Mouse (Mus musculus) liver, adult 2 months (tissue): ENCODE measurements around the gene Espnl. TPM values are rescaled to one million over a fixed set of nuclear protein-coding genes. Genes with fewer than 3 reads are reported as not detected.
A peak's percentile ranks its signal among the peaks of the same experiment; 100 is the strongest.

Experiments used
- DNase-seq: peaks from one replicate; pipeline ENCODE4 v3.0.0-alpha.2; 2011; ENCODE audit warnings: low read depth, low spot score; ENCODE audit errors: extremely low read depth
- H3K27ac ChIP-seq: fragments of 200-500 bp; replicated peaks from 2 replicates; pipeline ENCODE4 v1.5.1; 2012; ENCODE audit warnings: low read depth, mild to moderate bottlenecking, control low read depth, inconsistent platforms, low read length; ENCODE audit not compliant: insufficient read depth
- H3K27me3 ChIP-seq: fragments of 200-500 bp; 2 replicates; pipeline ENCODE4 v1.6.1; 2012; ENCODE audit warnings: mild to moderate bottlenecking, moderate library complexity, low read length, inconsistent platforms; ENCODE audit not compliant: control insufficient read depth, insufficient read depth
- H3K36me3 ChIP-seq: fragments of 200-500 bp; 2 replicates; pipeline ENCODE4 v1.6.1; 2012; ENCODE audit warnings: low read length, inconsistent platforms; ENCODE audit not compliant: control insufficient read depth, insufficient read depth
- H3K4me1 ChIP-seq: fragments of 200-500 bp; 2 replicates; pipeline ENCODE4 v1.6.1; 2011; ENCODE audit warnings: low read length; ENCODE audit not compliant: control insufficient read depth, insufficient read depth
- H3K4me3 ChIP-seq: fragments of 200-500 bp; 2 replicates; pipeline ENCODE4 v1.5.1; 2011; ENCODE audit warnings: low read depth, mild to moderate bottlenecking, control low read depth, low read length, moderate library complexity; ENCODE audit not compliant: insufficient read depth
- H3K79me2 ChIP-seq: fragments of 200-500 bp; 2 replicates; pipeline ENCODE4 v1.6.1; 2012; ENCODE audit warnings: inconsistent platforms, mild to moderate bottlenecking, low read length, moderate library complexity; ENCODE audit not compliant: control insufficient read depth, insufficient read depth
- H3K9ac ChIP-seq: fragments of 200-500 bp; 2 replicates; pipeline ENCODE4 v1.6.1; 2012; ENCODE audit warnings: low read depth, mild to moderate bottlenecking, control low read depth, inconsistent platforms, low read length
- CTCF ChIP-seq: fragments of 200-500 bp; IDR thresholded peaks from 2 replicates; pipeline ENCODE4 v1.5.1; 2011; ENCODE audit warnings: low read depth, low read length, control low read depth
- POLR2A ChIP-seq: fragments of 200-500 bp; IDR thresholded peaks from 2 replicates; pipeline ENCODE4 v1.6.1; 2011; ENCODE audit warnings: low read length, control low read depth; ENCODE audit not compliant: insufficient read depth; ENCODE audit errors: extremely low read depth
- WGBS: fragments of 180-500 bp; shearing (Covaris S2); methylation state at CpG from one replicate; pipeline ENCODE4 v1.1.7; 2018; 5-methylcytosine and 5-hydroxymethylcytosine counted together
- polyA plus RNA-seq: library from polyadenylated mRNA; depleted of rRNA; stranded (reverse); fragments of >200 nt; gene quantifications from 2 replicates; pipeline ENCODE4 v1.2.3, GENCODE M21; 2012; rRNA removed
- total RNA-seq: library from RNA; depleted of rRNA; stranded (reverse); fragments of >200 nt; gene quantifications from 2 replicates; pipeline ENCODE4 v1.2.3, GENCODE M21; 2014; rRNA removed

Gene Espnl
- total and polyA plus RNA-seq, 2 experiments: 0.09 TPM; not detected in 1

GRCm38 (mm10) chr1:91373414-91373835 lies 51.5 kb downstream of the Espnl start:
- Histone ChIP-seq H3K4me1 (no peaks in the 10 kb centered on the region), H3K9ac (no peak overlapping the region), H3K4me3 (no peak overlapping the region), H3K27me3 (no peaks in the 10 kb centered on the region), H3K79me2 (no peaks in the 10 kb centered on the region), H3K27ac (no peak overlapping the region), H3K36me3 (peaks cover 48% of the 10 kb centered on the region)
- DNase-seq: no peak
- TF ChIP-seq POLR2A: no peak
- TF ChIP-seq CTCF: no peak
- WGBS: 91% methylated on average over 6 of the region's 6 CpGs

GRCm38 (mm10) chr1:91380453-91381090 lies 58.7 kb downstream of the Espnl start:
- TF ChIP-seq CTCF (peak; percentile 69), POLR2A (no peak)
- peak; percentile 64 for DNase-seq
- Histone ChIP-seq H3K79me2 (no peaks in the 10 kb centered on the region), H3K4me1 (peaks cover 8% of the 10 kb centered on the region), H3K36me3 (peaks cover 76% of the 10 kb centered on the region), H3K4me3 (no peak overlapping the region), H3K27ac (no peak overlapping the region), H3K27me3 (no peaks in the 10 kb centered on the region), H3K9ac (no peak overlapping the region)
- WGBS: 51% methylated on average over 7 of the region's 7 CpGs

GRCm38 (mm10) chr1:91381091-91381471 lies 59.2 kb downstream of the Espnl start:
- H3K27ac ChIP-seq: no peak overlapping the region
- WGBS: 47% methylated on average over 4 of the region's 4 CpGs
- peaks cover 8% of the 10 kb centered on the region for H3K4me1 ChIP-seq
- no peaks in the 10 kb centered on the region for H3K27me3 ChIP-seq
- TF ChIP-seq POLR2A: no peak
- TF ChIP-seq CTCF: no peak
- H3K4me3 ChIP-seq: no peak overlapping the region
- DNase-seq: peak; percentile 52
- peaks cover 75% of the 10 kb centered on the region for H3K36me3 ChIP-seq
- no peak overlapping the region for H3K9ac ChIP-seq
- H3K79me2 ChIP-seq: no peaks in the 10 kb centered on the region

- H3K27ac ChIP-seq: no peak overlapping the region
- no peaks in the 10 kb centered on the region for H3K27me3 ChIP-seq
- DNase-seq: no peak
- peaks cover 60% of the 10 kb centered on the region for H3K36me3 ChIP-seq
- H3K4me1 ChIP-seq: no peaks in the 10 kb centered on the region
- peaks cover 11% of the 10 kb centered on the region; the same call in 1 of the 2 replicates for H3K79me2 ChIP-seq
- WGBS: 84% methylated on average over 5 of the region's 5 CpGs
- H3K4me3 ChIP-seq: no peak overlapping the region
- TF ChIP-seq POLR2A: no peak
- H3K9ac ChIP-seq: no peak overlapping the region
These were observed 68.5 kb downstream of the Espnl start for GRCm38 (mm10) chr1:91390369-91390768.

- peak overlapping the region; percentile 68 for H3K27ac ChIP-seq
- WGBS: under 1% methylated on average over 12 of the region's 12 CpGs
These were observed 76.0 kb downstream of the Espnl start for GRCm38 (mm10) chr1:91397927-91398259.

More at GRCm38 (mm10) chr1:91397927-91398259, 76.0 kb downstream of the Espnl start:
- H3K9ac ChIP-seq: peak overlapping the region; percentile 92
- H3K36me3 ChIP-seq: peaks cover 9% of the 10 kb centered on the region
- peak overlapping the region; percentile 92 for H3K4me3 ChIP-seq
- H3K79me2 ChIP-seq: peaks cover 27% of the 10 kb centered on the region; the same call in 1 of the 2 replicates
- peaks cover 10% of the 10 kb centered on the region for H3K4me1 ChIP-seq
- TF ChIP-seq POLR2A (no peak), CTCF (no peak)
- no peaks in the 10 kb centered on the region for H3K27me3 ChIP-seq
- peak; percentile 30 for DNase-seq

Other genes with a start within 250 kb of the Espnl start
- 0.07 and 0.09 TPM in 2 replicates for gene Rbm44, start 177.0 kb upstream of the Espnl start, total RNA-seq
- not detected in 2 replicates for gene Rbm44, start 177.0 kb upstream of the Espnl start, polyA plus RNA-seq
- 3.6 and 4.6 TPM in 2 replicates for gene Ramp1, start 142.3 kb upstream of the Espnl start, total RNA-seq
- gene Ramp1, start 142.3 kb upstream of the Espnl start, polyA plus RNA-seq: 6.3 and 6.6 TPM in 2 replicates
- gene Ube2f, start 71.8 kb upstream of the Espnl start, total RNA-seq: 17.7 and 23.0 TPM in 2 replicates
- 23.4 and 32.9 TPM in 2 replicates for gene Ube2f, start 71.8 kb upstream of the Espnl start, polyA plus RNA-seq
- 50.4 and 52.2 TPM in 2 replicates for gene Scly, start 23.7 kb upstream of the Espnl start, total RNA-seq
- gene Scly, start 23.7 kb upstream of the Espnl start, polyA plus RNA-seq: 106 and 110 TPM in 2 replicates
- gene Klhl30, start 28.9 kb downstream of the Espnl start, total RNA-seq: not detected in 2 replicates
- gene Klhl30, start 28.9 kb downstream of the Espnl start, polyA plus RNA-seq: 0.02 TPM in 1 of 2 replicates, not detected in the other
- gene Erfe, start 44.4 kb downstream of the Espnl start, total RNA-seq: not detected in 2 replicates
- gene Erfe, start 44.4 kb downstream of the Espnl start, polyA plus RNA-seq: not detected in 2 replicates
- gene Ilkap, start 76.7 kb downstream of the Espnl start, total RNA-seq: 50.3 and 54.7 TPM in 2 replicates
- 25.2 and 32.0 TPM in 2 replicates for gene Ilkap, start 76.7 kb downstream of the Espnl start, polyA plus RNA-seq
- 64.6 and 97.0 TPM in 2 replicates for gene Hes6, start 92.0 kb downstream of the Espnl start, total RNA-seq
- 107 and 112 TPM in 2 replicates for gene Hes6, start 92.0 kb downstream of the Espnl start, polyA plus RNA-seq
- gene Per2, start 137.2 kb downstream of the Espnl start, total RNA-seq: 5.7 and 7.7 TPM in 2 replicates
- gene Per2, start 137.2 kb downstream of the Espnl start, polyA plus RNA-seq: 3.9 and 4.9 TPM in 2 replicates
- gene Traf3ip1, start 172.6 kb downstream of the Espnl start, total RNA-seq: 3.2 and 3.6 TPM in 2 replicates
- 3.4 and 3.8 TPM in 2 replicates for gene Traf3ip1, start 172.6 kb downstream of the Espnl start, polyA plus RNA-seq
- gene Asb1, start 218.5 kb downstream of the Espnl start, total RNA-seq: 3.5 and 4.4 TPM in 2 replicates
- gene Asb1, start 218.5 kb downstream of the Espnl start, polyA plus RNA-seq: 3.5 and 4.6 TPM in 2 replicates